Mouse (Mus musculus) MN1 (cell line): ENCODE measurements at regions not wholly inside any gene's neighbourhood (a gene's known extent, or its start where the extent isn't known, plus 50 kb on each side); places are given as distances from the start of the nearest gene placed in this dataset.
A peak's percentile ranks its signal among the peaks of the same experiment; 100 is the strongest.

Experiments
- DNase-seq: peaks from one replicate; pipeline ENCODE4 v3.0.0-alpha.2; 2016; ENCODE audit warnings: low spot score

DNA sequence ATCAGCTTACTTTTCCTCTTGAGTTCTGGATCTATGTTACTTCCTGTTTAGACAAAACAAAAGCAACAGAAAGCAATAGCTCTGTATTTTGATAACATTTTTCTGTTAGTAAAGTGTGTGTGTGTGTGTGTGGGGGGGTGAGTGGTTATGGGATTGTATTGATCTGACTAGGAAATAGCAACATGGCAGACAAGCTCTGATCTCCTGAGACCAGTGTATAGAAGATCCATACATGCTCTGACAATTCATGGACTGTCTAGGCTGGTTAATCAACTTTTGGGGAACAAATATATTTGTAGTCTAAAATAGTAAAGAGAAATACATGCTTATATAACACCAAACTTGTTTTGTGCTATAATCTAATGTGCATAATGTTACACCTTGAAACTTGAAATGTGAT lies 124.7 kb upstream of the Defb41 start:
- no peak for DNase-seq

DNA sequence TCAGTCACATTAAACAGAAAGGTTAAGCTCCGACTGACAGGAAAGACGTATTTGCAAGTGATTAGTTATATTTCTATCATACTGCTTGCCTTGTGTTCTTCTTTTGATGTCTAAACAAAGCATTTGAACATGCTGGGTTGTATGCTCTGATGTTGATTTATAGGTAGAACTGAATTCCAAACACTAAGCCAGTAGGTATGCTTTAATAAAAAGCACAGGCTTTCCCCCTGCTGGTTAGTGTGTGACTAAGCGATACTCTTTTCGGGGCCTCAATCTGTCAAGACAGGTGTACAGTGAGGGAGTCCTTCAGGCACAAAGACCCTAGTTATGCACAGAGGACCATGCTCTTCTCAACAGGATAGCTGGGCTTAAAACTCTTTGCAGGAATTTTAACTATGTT lies 119.1 kb upstream of the Defb41 start:
- DNase-seq = no peak

DNA sequence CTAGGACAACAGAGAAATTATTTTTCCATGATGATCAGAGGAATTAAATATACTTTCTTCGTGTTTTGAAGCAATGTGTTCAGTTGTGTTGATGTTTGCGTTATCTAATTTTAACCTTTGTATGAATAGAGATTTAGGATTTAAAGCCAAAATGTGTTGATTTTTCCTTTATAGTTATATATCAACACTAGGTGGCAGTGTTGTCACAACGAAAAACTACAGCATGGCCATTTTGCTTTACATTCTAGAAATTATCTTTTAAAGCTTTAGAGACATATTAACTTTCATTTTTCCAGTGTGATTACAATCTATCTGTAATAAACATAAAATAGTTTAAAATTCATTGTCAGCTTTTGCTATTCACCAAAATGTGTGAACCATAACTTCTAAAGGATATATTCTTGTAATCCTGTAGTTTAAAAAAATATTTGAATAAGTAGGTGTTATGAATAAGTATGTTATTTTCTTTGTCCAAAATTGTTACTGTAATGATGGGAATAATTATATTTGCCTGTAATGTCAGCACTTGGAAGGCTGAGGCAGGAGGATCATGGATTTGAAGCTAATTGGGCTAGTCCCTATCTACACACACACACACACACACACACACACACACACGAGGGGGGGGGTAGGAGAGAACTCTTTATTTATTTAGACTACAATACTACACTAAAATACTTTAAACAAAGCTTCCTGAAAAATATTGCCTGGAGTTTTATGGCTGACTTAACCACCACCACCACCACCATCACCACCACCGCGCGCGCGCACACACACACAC lies 95.2 kb upstream of the Defb41 start:
- peak; percentile 20 for DNase-seq

DNA sequence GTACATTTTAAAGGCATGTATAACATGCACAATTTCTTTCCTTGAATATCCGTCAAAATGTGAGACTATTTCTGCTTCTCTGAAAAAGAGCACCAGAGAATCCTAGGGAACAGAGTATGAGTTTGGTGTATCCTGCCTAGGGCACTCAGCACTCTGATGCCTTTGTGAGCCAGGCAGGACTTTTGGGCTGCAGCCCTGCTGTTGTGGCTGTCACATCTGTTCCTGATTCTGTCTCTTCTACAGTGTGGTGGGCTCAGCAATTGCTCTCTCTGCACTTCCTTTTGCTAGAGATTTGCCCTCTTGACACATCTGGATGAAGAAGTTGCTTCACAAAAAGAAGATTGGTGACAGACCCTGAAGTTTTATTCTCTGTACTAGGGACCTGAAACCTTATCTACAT lies 73.9 kb upstream of the Defb41 start:
- DNase-seq = no peak
